Mouse (Mus musculus) cerebellum, postnatal 10 days (tissue): ENCODE measurements around the gene Olfr1196.
"Not testable (repeated sequence)": the region's sequence is repeated elsewhere in the genome, so short reads cannot be mapped to it uniquely, and the experiment has no call there.

Source experiments
- DNase-seq, 2 experiments: peaks; one replicate each; pipeline ENCODE4 v3.0.0; 2021; ENCODE audit warnings: mixed read lengths in 2 of 2

Olfr1196 gene

GRCm38 (mm10) chr2:88704497-88704896, at the start of gene Olfr1196:
Olfr1196 (minus strand) TSS chr2:88704597.
- DNase-seq, result no peak

GRCm38 (mm10) chr2:88751270-88751669, 46.9 kb upstream of the Olfr1196 start, which contains the start of gene Olfr1198:
Olfr1198 (minus strand) TSS chr2:88751370.
- DNase-seq, result no peak

- no peak for DNase-seq
These were observed 39.0 kb upstream of the Olfr1196 start for GRCm38 (mm10) chr2:88743379-88743778.

DNA sequence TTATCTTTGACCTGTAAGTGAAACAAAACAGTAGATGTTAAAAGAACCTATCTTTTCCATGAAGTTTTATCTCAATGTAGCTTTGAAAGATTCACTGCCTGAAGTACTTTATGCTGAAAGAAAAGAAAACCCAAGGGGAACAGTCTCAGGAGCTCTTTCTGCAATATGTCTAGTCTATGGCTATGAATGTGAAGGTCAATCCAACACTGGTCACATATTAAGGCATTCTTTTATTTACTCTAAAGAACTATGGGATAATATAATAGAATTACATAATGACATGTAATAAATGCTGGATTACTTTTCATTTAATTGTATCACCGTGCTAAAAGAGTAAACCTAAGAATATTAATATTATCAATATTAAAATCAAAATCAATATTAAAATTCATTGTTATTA, 27.9 kb upstream of the Olfr1196 start, which contains the start of gene Olfr1197:
Olfr1197 (minus strand) TSS at position 101 of the 400 bp plus-strand sequence.
- no peak for DNase-seq

DNA sequence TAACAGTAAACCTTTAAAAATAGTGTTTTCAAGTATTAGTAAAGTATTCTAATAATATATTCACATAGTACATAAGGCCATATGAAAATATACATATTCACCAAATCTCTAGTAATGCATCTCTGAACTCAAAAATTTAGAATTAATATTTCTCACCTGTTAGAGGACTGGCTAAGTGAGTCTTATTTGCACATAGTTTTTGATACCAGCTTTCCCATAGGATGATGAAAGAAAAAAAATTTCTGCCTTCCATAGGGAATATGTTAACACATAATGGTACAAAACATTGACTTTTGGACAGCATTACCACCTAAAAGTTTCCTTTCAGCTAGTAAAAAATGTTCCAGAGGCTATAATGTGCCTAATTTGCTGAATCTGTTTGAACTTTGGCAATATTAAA, 15.3 kb downstream of the Olfr1196 start, which contains the start of gene Olfr1195:
Olfr1195 (minus strand) TSS at position 101 of the 400 bp plus-strand sequence.
- no peak for DNase-seq

- DNase-seq, result not testable (repeated sequence)
These were observed 29.1 kb downstream of the Olfr1196 start, which contains the start of gene Olfr1193 for GRCm38 (mm10) chr2:88675328-88675727. Olfr1193 (plus strand) TSS chr2:88675628.

- DNase-seq, result no peak
These were observed 56.2 kb downstream of the Olfr1196 start, which contains the start of gene Olfr1192-ps1 for GRCm38 (mm10) chr2:88648209-88648608. Olfr1192-ps1 (plus strand) TSS chr2:88648509.
